Mouse (Mus musculus) spleen, postnatal 4 days (tissue): ENCODE results near the gene Ptprb.

Source experiments
- DNase-seq, 2 experiments: peaks; one replicate each; pipeline ENCODE4 v3.0.0; 2022; ENCODE audit warnings: low spot score in 2 of 2

Gene Ptprb

GRCm38 (mm10) chr10:116370991-116371725 is 95.8 kb downstream of the Ptprb start:
- no peak for DNase-seq

GRCm38 (mm10) chr10:116374111-116374510 is 98.8 kb downstream of the Ptprb start:
- DNase-seq, result no peak

GRCm38 (mm10) chr10:116376853-116377252 is 101.5 kb downstream of the Ptprb start:
- DNase-seq, result no peak

GRCm38 (mm10) chr10:116382826-116383685 is 107.7 kb downstream of the Ptprb start:
- no peak for DNase-seq

- no peak for DNase-seq
Measured at GRCm38 (mm10) chr10:116384401-116384800, 109.1 kb downstream of the Ptprb start.

GRCm38 (mm10) chr10:116386391-116386885 is 111.1 kb downstream of the Ptprb start:
- DNase-seq, result no peak

GRCm38 (mm10) chr10:116388840-116389239 is 113.5 kb downstream of the Ptprb start:
- DNase-seq, result no peak

- no peak for DNase-seq
Measured at GRCm38 (mm10) chr10:116393790-116394475, 118.6 kb downstream of the Ptprb start.

GRCm38 (mm10) chr10:116394585-116394984 is 119.3 kb downstream of the Ptprb start:
- DNase-seq, result no peak

- DNase-seq, result no peak
Measured at GRCm38 (mm10) chr10:116396279-116396678, 121.0 kb downstream of the Ptprb start.

GRCm38 (mm10) chr10:116396966-116397365 is 121.6 kb downstream of the Ptprb start:
- no peak for DNase-seq

GRCm38 (mm10) chr10:116397573-116397972 is 122.2 kb downstream of the Ptprb start:
- peak; percentile 17 to 63 for DNase-seq

GRCm38 (mm10) chr10:116397973-116398372 is 122.7 kb downstream of the Ptprb start:
- no peak for DNase-seq

GRCm38 (mm10) chr10:116402742-116403425 is 127.6 kb downstream of the Ptprb start:
- no peak for DNase-seq

GRCm38 (mm10) chr10:116403679-116404078 is 128.4 kb downstream of the Ptprb start:
- DNase-seq, result no peak

GRCm38 (mm10) chr10:116405011-116405410 is 129.7 kb downstream of the Ptprb start:
- no peak for DNase-seq

- DNase-seq, result no peak
Measured at GRCm38 (mm10) chr10:116407684-116408359, 132.5 kb downstream of the Ptprb start.

GRCm38 (mm10) chr10:116410826-116411225 is 135.5 kb downstream of the Ptprb start:
- no peak for DNase-seq

GRCm38 (mm10) chr10:116416142-116416541 is 140.8 kb downstream of the Ptprb start:
- DNase-seq, result no peak

- no peak for DNase-seq
Measured at GRCm38 (mm10) chr10:116416726-116417125, 141.4 kb downstream of the Ptprb start.
